Mouse (Mus musculus) ES-E14 (cell line): ENCODE results near the gene Tbc1d9.

ENCODE experiments used
- HCFC1 ChIP-seq: IDR thresholded peaks from 2 replicates; pipeline ENCODE4 v1.6.1; 2012; ENCODE audit warnings: low read length, inconsistent platforms, borderline replicate concordance; ENCODE audit not compliant: insufficient read depth
- ZC3H11A ChIP-seq: IDR thresholded peaks from 2 replicates; pipeline ENCODE4 v1.6.1; 2012; ENCODE audit warnings: low read depth, mild to moderate bottlenecking, inconsistent platforms, low read length, borderline replicate concordance
- ZNF384 ChIP-seq: IDR thresholded peaks from 2 replicates; pipeline ENCODE4 v1.6.1; 2012; ENCODE audit warnings: low read depth, low read length, inconsistent platforms

DNA sequence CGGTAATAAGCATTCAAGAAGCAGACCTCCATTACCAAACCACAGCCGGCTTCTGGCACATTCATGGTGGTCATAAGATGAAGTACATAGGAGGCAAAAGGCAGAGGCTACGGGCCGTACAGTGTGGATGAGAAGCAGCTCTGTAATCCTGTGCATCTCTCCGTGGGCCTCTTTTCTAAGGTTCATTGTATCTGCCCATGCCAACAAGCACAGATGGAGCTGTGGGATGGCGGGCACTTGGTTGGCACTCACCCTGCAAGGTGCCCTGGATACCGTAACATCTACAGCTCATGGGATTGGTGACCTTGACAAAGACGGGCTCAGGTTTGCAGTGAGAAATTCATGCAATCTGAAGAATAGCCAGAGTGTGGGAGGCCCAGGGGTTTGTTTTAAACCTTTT lies 54.2 kb downstream of the Tbc1d9 start:
- TF ChIP-seq ZNF384 (no peak), HCFC1 (no peak), ZC3H11A (no peak)
